Mouse (Mus musculus): ENCODE data around the gene Fam214a.

DNA sequence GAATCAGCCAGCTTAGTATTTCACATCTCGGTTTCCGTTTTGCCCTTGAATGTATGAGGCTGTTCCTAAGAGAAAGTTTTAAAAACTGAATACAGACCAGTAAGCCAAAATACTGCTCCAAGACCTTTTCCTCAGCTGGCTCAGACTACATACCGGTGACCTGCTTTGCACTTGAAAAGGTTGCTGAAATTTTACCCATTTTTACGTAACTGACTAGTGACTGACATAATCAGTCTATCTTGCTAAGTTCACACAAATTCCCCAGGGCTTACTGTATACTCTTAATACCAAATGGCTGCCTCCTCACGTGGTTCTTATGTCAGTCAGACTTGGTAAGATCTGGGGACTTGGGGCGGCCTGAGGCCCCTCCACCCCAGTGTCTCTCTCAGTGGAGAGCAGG lies 66.5 kb downstream of the Fam214a start:
- TF ChIP-seq CTCF (IDR thresholded peaks at IDR 0.05; ENCODE audit: low read depth) (no peak), EP300 (IDR thresholded peaks at IDR 0.05; ENCODE audit: low read depth) (no peak)
